Mouse (Mus musculus) ovary, adult 18-20 months (tissue): ENCODE measurements at regions not wholly inside any gene's neighbourhood (a gene's known extent, or its start where the extent isn't known, plus 50 kb on each side); places are given as distances from the start of the nearest gene placed in this dataset.

Source experiments
- DNase-seq: peaks from one replicate; pipeline ENCODE4 v3.0.0; 2022; ENCODE audit warnings: low spot score, mixed read lengths

- no peak for DNase-seq
These were observed 109.4 kb upstream of the Prickle1 start for GRCm38 (mm10) chr15:93705109-93705508.

GRCm38 (mm10) chr15:93701017-93701416 lies 105.3 kb upstream of the Prickle1 start:
- no peak for DNase-seq

DNA sequence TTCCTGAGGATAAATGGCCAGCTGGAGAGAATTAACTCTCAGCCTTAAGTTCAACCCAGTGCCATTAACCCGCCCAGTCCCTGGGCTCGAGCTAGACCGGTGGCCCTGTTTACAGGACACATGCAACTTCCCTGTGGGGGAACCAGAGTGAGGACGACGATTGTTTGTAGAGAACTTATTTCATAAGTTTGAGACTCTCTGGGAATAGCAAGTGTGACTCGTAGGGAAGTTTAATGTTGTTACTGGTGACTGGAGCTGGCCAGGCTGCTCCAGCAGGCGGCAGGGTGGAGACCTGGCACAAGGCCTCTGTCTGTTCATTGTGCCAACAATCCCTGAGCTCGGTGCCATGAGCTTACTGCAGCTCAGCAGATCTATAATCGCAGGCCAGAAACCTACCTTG lies 104.3 kb upstream of the Prickle1 start:
- DNase-seq: no peak

GRCm38 (mm10) chr15:93698182-93698822 lies 102.6 kb upstream of the Prickle1 start:
- no peak for DNase-seq

DNA sequence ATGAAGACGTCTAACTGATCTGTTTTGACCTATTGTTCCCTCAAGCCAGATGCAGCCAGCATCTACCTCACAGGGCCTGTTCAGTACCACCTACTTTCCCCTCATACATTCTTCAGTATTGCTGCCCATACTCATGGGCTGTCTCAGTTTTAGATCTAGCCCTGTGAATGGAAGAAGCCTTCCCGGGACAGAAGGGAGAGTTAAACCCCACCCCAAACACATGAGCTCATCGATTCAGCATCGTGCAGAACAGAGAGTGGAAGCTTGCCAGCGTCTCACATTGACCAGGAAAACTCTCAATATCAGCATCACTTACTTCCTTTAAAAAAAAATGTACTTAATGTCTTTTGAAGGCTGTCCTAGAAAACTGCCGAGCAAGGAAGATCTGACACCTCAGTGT lies 95.0 kb upstream of the Prickle1 start:
- no peak for DNase-seq

DNA sequence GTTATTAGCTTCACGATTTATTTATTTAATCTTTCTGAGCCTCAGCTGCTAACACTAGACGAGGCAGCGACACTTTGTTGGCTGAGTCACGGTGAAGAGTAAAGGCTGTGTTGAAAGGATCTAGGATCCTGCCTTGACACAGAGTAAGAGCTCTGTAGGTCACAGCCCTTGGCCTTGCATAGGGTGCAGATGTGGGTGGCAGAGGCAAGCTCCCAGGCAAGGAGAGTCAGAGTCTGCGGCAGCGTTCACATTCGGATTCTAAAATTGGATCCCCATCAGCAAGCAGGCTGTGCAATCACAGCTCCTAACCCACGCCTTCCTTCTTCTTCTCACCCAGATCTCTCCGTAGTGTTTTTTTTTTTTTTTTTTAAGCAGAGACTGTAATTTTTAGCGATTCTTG lies 94.3 kb upstream of the Prickle1 start:
- no peak for DNase-seq

- DNase-seq: no peak
These were observed 90.7 kb upstream of the Prickle1 start for GRCm38 (mm10) chr15:93686385-93686784.

DNA sequence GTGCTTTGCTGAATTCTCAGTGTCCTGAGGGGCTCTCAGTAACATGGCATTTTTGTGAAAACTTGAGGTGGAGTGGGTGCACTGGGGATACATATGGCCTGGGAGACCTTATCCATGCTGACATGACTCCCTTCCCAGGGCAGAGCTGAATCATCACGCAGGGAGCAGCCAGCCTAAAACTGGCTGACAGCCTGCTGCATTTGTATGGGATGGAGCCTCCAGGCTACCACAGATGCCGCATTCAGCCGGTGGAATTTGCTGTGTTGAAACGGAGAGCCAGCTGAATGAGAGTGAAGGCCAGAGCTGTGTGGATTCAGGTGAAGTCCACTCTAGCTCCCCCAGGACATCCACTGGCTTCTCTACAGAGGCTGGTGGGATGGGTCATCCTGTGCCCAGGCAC lies 85.9 kb upstream of the Prickle1 start:
- no peak for DNase-seq

GRCm38 (mm10) chr15:93675624-93676023 lies 79.9 kb upstream of the Prickle1 start:
- DNase-seq: no peak

GRCm38 (mm10) chr15:93673976-93674375 lies 78.3 kb upstream of the Prickle1 start:
- no peak for DNase-seq

DNA sequence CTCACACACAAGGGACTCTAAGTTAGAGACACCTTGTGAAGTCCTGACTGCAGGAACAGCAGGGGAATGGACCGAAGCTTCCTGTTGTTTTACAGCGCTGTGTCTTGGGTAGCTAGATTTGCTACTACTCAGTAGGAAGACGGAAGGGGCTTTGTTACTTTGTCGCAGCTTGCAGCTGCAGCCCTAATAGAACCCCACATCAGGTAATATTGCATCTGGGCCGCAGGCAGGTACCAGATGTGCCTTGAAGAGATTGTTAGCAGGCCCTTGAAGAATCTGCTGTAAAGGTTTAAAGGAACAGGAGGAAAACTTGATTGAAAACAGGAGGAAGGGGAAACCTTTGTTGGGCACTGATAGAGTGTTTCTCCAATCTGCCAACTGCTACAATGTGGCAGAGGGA lies 68.2 kb upstream of the Prickle1 start:
- DNase-seq: no peak

DNA sequence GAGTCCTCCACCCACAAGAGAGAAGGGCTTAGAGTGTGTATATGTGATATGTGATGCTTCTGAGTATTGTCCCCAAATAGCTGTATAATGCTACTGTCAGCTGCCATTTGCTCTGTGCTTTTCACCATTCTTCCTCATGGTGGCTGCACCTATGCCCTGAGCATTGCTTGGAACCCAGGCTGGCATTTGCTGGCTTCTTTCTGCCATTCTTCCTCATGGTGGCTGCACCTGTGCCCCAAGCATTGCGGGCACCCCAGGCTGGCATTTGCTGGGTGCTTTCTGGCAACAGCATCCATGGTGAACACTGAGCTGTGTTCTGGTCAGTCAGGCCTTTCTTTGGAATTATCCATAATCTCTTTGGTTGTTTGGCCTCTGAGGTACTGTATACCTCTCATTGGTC lies 66.9 kb upstream of the Prickle1 start:
- no peak for DNase-seq

DNA sequence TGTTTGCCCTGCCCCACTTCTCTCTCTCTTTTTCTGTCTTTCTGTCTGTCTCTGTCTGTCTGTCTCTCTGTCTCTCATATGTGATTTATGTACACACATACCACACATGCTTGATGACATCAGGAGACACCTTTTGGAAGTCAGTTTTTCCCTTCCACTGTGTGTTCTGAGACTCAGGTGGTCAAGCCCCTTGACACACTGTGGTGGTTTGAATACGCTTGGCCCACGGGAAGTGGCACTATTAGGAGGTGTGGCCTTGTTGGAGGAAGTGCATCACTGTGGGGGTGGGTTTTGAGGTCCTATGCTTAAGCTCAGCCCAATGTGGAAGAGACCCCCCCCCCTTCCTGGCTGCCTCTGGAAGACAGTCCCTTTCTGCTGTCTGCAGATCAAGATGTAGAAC lies 66.1 kb upstream of the Prickle1 start:
- DNase-seq: no peak

DNA sequence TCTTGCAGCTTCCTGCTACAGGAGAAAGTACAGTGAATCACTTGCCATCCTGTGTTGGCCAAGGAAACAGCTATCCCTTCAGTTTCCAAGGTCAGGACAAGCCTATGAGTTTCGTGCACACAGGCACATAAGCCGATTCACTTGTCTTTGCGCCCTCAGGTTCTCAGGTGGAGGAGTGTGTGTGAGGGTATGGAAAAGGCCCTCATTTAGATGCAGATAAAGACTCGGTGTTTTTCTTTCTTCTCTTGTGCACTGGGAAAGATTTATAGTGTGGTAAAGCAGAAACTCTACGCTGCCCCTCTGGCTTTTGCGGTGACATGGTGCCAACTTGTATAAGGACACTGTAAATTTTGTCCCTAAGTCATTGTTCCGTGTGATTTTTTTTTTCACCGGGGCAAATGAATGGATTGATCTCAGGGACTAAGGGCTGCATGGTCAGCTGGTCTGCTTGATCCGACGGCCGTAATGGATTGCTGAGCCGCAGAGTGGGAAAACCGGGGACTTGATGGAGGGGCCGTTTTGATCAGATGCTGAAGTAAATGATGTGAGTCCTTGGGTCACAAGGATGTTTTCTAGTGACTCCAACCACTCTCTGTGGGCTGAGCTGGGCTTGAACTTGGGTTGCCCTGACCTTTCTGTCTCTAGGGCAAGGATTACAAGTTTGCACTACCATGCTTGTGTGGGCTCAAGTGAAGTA lies 65.4 kb upstream of the Prickle1 start:
- DNase-seq: no peak

DNA sequence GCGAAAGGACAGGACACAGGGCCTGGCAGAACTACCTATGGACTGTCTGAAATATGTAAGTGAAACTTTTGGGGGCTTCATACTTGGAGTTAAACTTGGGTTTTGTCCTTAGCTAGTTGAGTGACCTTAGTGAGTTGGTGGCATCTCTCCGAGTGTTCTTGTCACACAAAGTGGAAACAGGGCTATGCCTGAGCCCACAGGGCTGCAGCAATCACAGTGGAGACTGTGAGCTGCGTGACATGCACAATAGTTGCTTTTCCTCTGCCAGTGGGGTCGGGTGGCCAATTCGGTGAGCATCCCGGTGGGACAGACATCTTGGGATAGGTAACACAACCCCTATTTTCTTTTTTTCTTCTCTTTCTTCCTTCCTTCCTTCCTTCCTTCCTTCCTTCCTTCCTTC lies 61.5 kb upstream of the Prickle1 start:
- no peak for DNase-seq

GRCm38 (mm10) chr15:93656713-93657112 lies 61.0 kb upstream of the Prickle1 start:
- DNase-seq: no peak

DNA sequence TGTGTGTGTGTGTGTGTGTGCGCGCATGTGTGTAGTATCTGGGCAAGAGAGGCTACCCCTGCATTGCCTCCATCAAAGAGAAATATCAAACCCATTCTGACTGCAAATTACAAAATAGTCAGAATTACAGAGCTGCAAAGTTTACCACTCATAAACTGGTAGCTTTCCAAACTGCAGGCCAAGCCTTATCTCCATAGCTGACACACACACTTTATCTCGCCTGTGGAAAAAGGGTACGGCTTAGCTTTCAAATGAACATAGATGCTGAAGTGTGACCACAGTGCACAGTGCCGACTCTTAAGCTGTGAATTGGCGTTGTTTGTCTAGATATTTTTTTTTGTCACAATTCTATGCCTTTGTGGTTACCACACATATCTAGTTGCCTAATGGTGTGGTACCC lies 60.1 kb upstream of the Prickle1 start:
- no peak for DNase-seq

DNA sequence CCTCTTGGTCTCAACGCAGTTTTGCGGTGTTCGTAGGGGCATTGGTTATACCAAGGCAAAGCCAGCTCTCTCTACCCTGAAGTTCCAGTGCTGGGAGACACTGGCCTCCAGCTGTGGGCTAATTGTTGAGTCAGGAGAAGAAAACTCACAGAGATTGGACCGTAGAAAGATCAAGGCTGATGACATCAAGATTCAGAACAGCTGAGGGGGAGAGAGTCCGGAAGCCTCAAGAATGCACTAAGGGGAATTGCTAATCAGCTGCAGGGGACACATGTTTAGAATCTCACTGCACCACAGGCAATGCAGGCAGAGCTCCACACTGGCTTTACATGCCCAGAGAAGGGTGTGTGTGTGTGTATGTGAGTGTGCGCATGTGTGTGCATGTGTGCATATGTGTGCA lies 59.6 kb upstream of the Prickle1 start:
- no peak for DNase-seq

DNA sequence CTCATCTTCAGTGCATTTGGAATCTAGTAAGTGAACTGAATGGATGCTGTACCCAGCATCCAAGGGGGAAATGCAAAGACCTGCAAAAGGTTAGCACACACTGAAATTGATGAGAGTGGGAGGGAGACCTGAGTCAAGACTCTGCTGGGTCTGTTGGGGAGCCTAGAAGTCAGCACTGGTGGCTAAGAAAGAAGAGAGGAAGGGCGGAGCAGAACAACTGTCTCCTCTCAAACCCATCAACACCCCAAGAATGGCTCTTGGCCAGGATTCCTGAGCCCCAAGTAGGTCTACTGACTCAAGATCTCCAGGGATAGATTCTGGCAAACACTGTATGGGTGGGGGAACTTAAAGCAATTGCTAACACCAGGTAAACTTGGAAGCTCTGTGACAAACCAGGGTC lies 57.7 kb upstream of the Prickle1 start:
- no peak for DNase-seq

DNA sequence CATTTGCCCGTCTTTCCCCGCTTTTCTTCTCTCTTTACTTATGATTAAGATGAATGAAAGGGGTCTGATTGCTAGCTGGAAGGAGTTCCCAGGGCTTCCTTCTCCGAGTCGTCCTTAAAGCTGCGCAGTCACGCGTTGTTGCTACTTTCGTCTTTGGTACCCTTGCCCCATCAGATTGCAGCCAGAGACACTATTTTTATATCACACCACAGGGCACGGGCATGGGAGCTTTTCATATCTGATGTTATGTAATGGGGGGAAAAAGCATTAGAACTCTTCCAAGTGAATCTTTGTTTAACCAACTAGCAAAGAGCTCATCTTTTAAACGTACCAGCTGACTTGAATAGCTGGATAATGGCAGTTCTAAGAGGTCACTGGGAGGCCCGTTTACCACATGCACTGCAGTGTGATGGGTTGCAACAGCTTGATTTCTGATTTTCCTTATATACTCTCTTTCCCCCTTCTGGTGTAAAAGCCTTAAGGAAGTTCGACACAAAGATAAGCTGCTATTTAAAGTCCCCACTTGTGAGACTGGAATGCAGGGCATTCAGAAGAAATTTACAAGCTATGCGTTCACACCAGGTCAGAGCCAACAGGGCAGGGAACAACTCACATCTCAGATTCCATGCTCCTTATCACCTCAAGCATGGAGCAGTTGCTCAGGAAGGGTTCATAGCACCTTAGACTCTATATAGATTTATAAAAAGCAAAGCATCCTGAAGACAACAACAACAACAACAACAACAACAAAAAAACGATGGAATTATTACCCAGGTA lies 55.5 kb upstream of the Prickle1 start:
- DNase-seq: no peak

DNA sequence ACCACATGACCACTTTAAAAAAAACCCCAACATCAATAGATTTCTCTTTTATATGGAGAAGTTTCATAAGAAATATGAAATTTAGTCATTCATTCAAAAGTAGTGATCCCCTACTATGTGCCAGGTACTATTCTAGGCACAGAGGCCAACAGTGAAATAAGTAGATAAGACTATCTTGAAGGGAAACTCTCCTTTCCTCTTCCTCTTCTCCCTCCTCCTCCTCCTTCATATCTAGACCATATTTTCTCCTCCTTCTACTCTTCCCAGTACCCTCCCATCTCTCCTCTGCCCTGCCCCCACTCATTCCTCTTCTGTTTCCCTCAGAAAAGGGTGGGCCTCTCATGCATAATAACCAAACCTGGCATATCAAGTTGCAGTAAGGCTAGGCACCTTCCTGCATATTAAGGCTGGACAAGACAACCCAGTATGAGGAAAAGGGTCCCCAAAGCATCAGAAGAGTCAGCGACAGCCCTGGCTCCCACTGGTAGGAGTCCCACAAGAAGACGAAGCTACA lies 54.4 kb upstream of the Prickle1 start:
- no peak for DNase-seq

GRCm38 (mm10) chr15:93648646-93649045 lies 53.0 kb upstream of the Prickle1 start:
- DNase-seq: no peak

DNA sequence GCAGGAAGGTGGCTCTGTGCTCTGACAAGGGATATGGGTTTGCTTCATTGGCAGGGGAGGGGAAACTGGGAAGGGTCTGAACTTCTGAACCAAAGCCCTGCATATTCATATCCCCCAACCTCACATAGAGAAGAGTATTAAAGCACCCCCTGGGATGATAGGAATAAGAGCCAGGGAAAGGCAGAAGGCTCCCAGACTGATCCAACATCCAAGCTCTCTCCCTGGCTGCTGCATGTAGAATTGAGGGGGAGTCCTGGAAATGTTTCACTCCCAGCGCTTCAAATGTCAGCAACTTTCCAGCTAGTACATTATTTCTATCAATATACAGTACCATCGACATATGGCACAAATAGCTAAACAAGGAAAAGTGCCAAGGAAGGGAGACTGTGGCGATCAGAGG lies 51.1 kb upstream of the Prickle1 start:
- DNase-seq: no peak
